Mouse (Mus musculus) myocyte (in vitro differentiated cells): ENCODE measurements around the gene Gm27021. TPM values are rescaled to one million over a fixed set of nuclear protein-coding genes. Genes with fewer than 3 reads are reported as not detected.
A peak's percentile ranks its signal among the peaks of the same experiment; 100 is the strongest.
"Not testable (repeated sequence)": the region's sequence is repeated elsewhere in the genome, so short reads cannot be mapped to it uniquely, and the experiment has no call there.

Experiments
- H3K27me3 ChIP-seq: one replicate; pipeline ENCODE4 v1.6.1; 2011; ENCODE audit not compliant: control insufficient read depth, insufficient read depth, insufficient read length
- H3K36me3 ChIP-seq: one replicate; pipeline ENCODE4 v1.6.1; 2011; ENCODE audit not compliant: control insufficient read depth, insufficient read depth
- H3K4me2 ChIP-seq: one replicate; pipeline ENCODE4 v1.6.1; 2011; ENCODE audit warnings: low read depth, control low read depth
- H3K4me3 ChIP-seq: one replicate; pipeline ENCODE4 v1.5.1; 2011; ENCODE audit warnings: mild to moderate bottlenecking, control low read depth, moderate library complexity
- H3K79me2 ChIP-seq: one replicate; pipeline ENCODE4 v1.6.1; 2011; ENCODE audit not compliant: control insufficient read depth, insufficient read depth
- H3ac ChIP-seq: one replicate; pipeline ENCODE4 v1.6.1; 2011; ENCODE audit not compliant: control insufficient read depth, insufficient read length
- CEBPB ChIP-seq: IDR thresholded peaks from 2 replicates; pipeline ENCODE4 v1.6.1; 2011; ENCODE audit warnings: mild to moderate bottlenecking, moderate library complexity; ENCODE audit not compliant: poor library complexity, insufficient read depth, severe bottlenecking
- E2F4 ChIP-seq: IDR thresholded peaks from one replicate; pipeline ENCODE4 v1.6.1; 2011; ENCODE audit warnings: mild to moderate bottlenecking, control low read depth, moderate library complexity; ENCODE audit not compliant: insufficient read depth
- MAX ChIP-seq: IDR thresholded peaks from one replicate; pipeline ENCODE4 v1.6.1; 2011; ENCODE audit warnings: low read depth, mild to moderate bottlenecking, control low read depth
- MYOD1 ChIP-seq, 3 experiments: IDR thresholded peaks; one replicate each; pipeline ENCODE4 v1.6.1; 2011; ENCODE audit warnings: control low read depth in 2 of 3, low read depth in 2 of 3, mild to moderate bottlenecking in 2 of 3, moderate library complexity in 1 of 3; ENCODE audit not compliant: insufficient read length in 2 of 3, control insufficient read depth in 1 of 3
- MYOG ChIP-seq, 3 experiments: IDR thresholded peaks; one replicate each; pipeline ENCODE4 v1.6.1; 2011; ENCODE audit warnings: control low read depth in 2 of 3, low read depth in 2 of 3, mild to moderate bottlenecking in 2 of 3; ENCODE audit not compliant: insufficient read length in 2 of 3, control insufficient read depth in 1 of 3, insufficient read depth in 1 of 3
- POLR2A ChIP-seq: IDR thresholded peaks from one replicate; pipeline ENCODE4 v1.6.1; 2011; ENCODE audit warnings: low read depth, mild to moderate bottlenecking, control low read depth, moderate library complexity; ENCODE audit not compliant: insufficient read length
- POLR2AphosphoS2 ChIP-seq: IDR thresholded peaks from one replicate; pipeline ENCODE4 v1.6.1; 2011; ENCODE audit warnings: low read depth, control low read depth; ENCODE audit not compliant: insufficient read length
- REST ChIP-seq: IDR thresholded peaks from one replicate; pipeline ENCODE4 v1.6.1; 2011; ENCODE audit warnings: mild to moderate bottlenecking, control low read depth, moderate library complexity; ENCODE audit not compliant: insufficient read depth, insufficient read length
- SRF ChIP-seq: IDR thresholded peaks from one replicate; pipeline ENCODE4 v1.6.1; 2011; ENCODE audit warnings: low read depth; ENCODE audit not compliant: control insufficient read depth, insufficient read length
- TCF12 ChIP-seq: IDR thresholded peaks from one replicate; pipeline ENCODE4 v1.6.1; 2011; ENCODE audit warnings: mild to moderate bottlenecking, control low read depth; ENCODE audit not compliant: poor library complexity, insufficient read depth, severe bottlenecking
- TCF3 ChIP-seq: IDR thresholded peaks from one replicate; pipeline ENCODE4 v1.6.1; 2011; ENCODE audit warnings: low read depth, control low read depth; ENCODE audit not compliant: insufficient read length
- USF1 ChIP-seq: IDR thresholded peaks from one replicate; pipeline ENCODE4 v1.6.1; 2011; ENCODE audit warnings: low read depth, mild to moderate bottlenecking, control low read depth, moderate library complexity
- polyA plus RNA-seq: library from polyadenylated mRNA; unstranded; fragments of >200 nt; fragmentation: generic; extraction: Trizol; gene quantifications from one replicate; pipeline ENCODE4 v1.2.1, GENCODE M21; 2012; ENCODE audit warnings: missing spikeins

The Gm27021 gene
- polyA plus RNA-seq, 1 experiment: 1.9 TPM

- H3K4me3 ChIP-seq: no peak overlapping the region
- TF ChIP-seq USF1: no peak
- TF ChIP-seq POLR2A: no peak
- TF ChIP-seq MYOG (IDR thresholded peaks at IDR 0.05; ENCODE audit: control insufficient read depth in 1 of 3, insufficient read depth in 1 of 3, insufficient read length in 2 of 3, low read depth in 2 of 3): no peak
- TF ChIP-seq TCF3: no peak
- TF ChIP-seq CEBPB: no peak
- no peak for TF ChIP-seq TCF12
- no peak for TF ChIP-seq SRF
- no peak for TF ChIP-seq MYOD1 (IDR thresholded peaks at IDR 0.05; ENCODE audit: control insufficient read depth in 1 of 3, insufficient read length in 2 of 3, low read depth in 2 of 3)
- peaks cover 40% of the 10 kb centered on the region for H3K27me3 ChIP-seq
- no peak overlapping the region for H3K4me2 ChIP-seq
- H3K79me2 ChIP-seq: no peaks in the 10 kb centered on the region
- no peaks in the 10 kb centered on the region for H3K36me3 ChIP-seq
- H3ac ChIP-seq: no peak overlapping the region
Measured at GRCm38 (mm10) chr8:120685591-120685990, 17.7 kb upstream of the Gm27021 start.

- Histone ChIP-seq H3K4me2 (no peak overlapping the region), H3K36me3 (no peaks in the 10 kb centered on the region), H3K79me2 (no peaks in the 10 kb centered on the region), H3K4me3 (no peak overlapping the region), H3ac (no peak overlapping the region), H3K27me3 (peaks cover 36% of the 10 kb centered on the region)
- TF ChIP-seq E2F4 (no peak), TCF3 (no peak), POLR2AphosphoS2 (no peak), MYOD1 (IDR thresholded peaks at IDR 0.05; ENCODE audit: control insufficient read depth in 1 of 3, insufficient read length in 2 of 3, low read depth in 2 of 3) (no peak), REST (no peak), CEBPB (no peak), MAX (no peak), MYOG (IDR thresholded peaks at IDR 0.05; ENCODE audit: control insufficient read depth in 1 of 3, insufficient read depth in 1 of 3, insufficient read length in 2 of 3, low read depth in 2 of 3) (no peak), SRF (no peak), USF1 (no peak), POLR2A (no peak), TCF12 (no peak)
Measured at GRCm38 (mm10) chr8:120685097-120685496, 17.2 kb upstream of the Gm27021 start.

- Histone ChIP-seq H3K36me3 (no peaks in the 10 kb centered on the region), H3K4me2 (no peak overlapping the region), H3K79me2 (no peaks in the 10 kb centered on the region), H3ac (no peak overlapping the region), H3K27me3 (peaks cover 29% of the 10 kb centered on the region), H3K4me3 (no peak overlapping the region)
- TF ChIP-seq POLR2A (no peak), MYOG (IDR thresholded peaks at IDR 0.05; ENCODE audit: control insufficient read depth in 1 of 3, insufficient read depth in 1 of 3, insufficient read length in 2 of 3, low read depth in 2 of 3) (no peak), TCF12 (no peak), SRF (no peak), POLR2AphosphoS2 (no peak), MYOD1 (IDR thresholded peaks at IDR 0.05; ENCODE audit: control insufficient read depth in 1 of 3, insufficient read length in 2 of 3, low read depth in 2 of 3) (no peak), USF1 (no peak), REST (no peak), MAX (no peak), CEBPB (no peak), TCF3 (no peak), E2F4 (no peak)
Measured at GRCm38 (mm10) chr8:120684082-120684481, 16.2 kb upstream of the Gm27021 start.

- Histone ChIP-seq H3K79me2 (no peaks in the 10 kb centered on the region), H3K27me3 (peaks cover 24% of the 10 kb centered on the region), H3K36me3 (no peaks in the 10 kb centered on the region), H3K4me2 (no peak overlapping the region), H3ac (no peak overlapping the region), H3K4me3 (no peak overlapping the region)
- TF ChIP-seq SRF: no peak
- TF ChIP-seq POLR2AphosphoS2: no peak
- TF ChIP-seq POLR2A: no peak
- TF ChIP-seq REST: no peak
- TF ChIP-seq E2F4: no peak
- peak in 1 of 3 experiments; percentile 51 for TF ChIP-seq MYOD1 (IDR thresholded peaks at IDR 0.05; ENCODE audit: control insufficient read depth in 1 of 3, insufficient read length in 2 of 3, low read depth in 2 of 3)
- peak in 2 of 3 experiments; percentile 15 to 18 for TF ChIP-seq MYOG (IDR thresholded peaks at IDR 0.05; ENCODE audit: control insufficient read depth in 1 of 3, insufficient read depth in 1 of 3, insufficient read length in 2 of 3, low read depth in 2 of 3)
- no peak for TF ChIP-seq TCF3
- TF ChIP-seq CEBPB: no peak
Measured at GRCm38 (mm10) chr8:120683602-120684001, 15.7 kb upstream of the Gm27021 start.

- Histone ChIP-seq H3K79me2 (no peaks in the 10 kb centered on the region), H3K36me3 (no peaks in the 10 kb centered on the region), H3ac (no peak overlapping the region), H3K4me3 (no peak overlapping the region), H3K27me3 (peaks cover 1% of the 10 kb centered on the region), H3K4me2 (no peak overlapping the region)
- TF ChIP-seq REST: no peak
- TF ChIP-seq SRF: no peak
- no peak for TF ChIP-seq POLR2A
- TF ChIP-seq MYOG (IDR thresholded peaks at IDR 0.05; ENCODE audit: control insufficient read depth in 1 of 3, insufficient read depth in 1 of 3, insufficient read length in 2 of 3, low read depth in 2 of 3): no peak
- TF ChIP-seq TCF3: no peak
- no peak for TF ChIP-seq MAX
- TF ChIP-seq CEBPB: no peak
- no peak for TF ChIP-seq USF1
- TF ChIP-seq MYOD1 (IDR thresholded peaks at IDR 0.05; ENCODE audit: control insufficient read depth in 1 of 3, insufficient read length in 2 of 3, low read depth in 2 of 3): no peak
- TF ChIP-seq E2F4: no peak
- no peak for TF ChIP-seq POLR2AphosphoS2
- no peak for TF ChIP-seq TCF12
Measured at GRCm38 (mm10) chr8:120681113-120681512, 13.2 kb upstream of the Gm27021 start.

GRCm38 (mm10) chr8:120680405-120680804, 12.5 kb upstream of the Gm27021 start:
- H3K4me3 ChIP-seq, H3K27me3 ChIP-seq, H3ac ChIP-seq, H3K79me2 ChIP-seq, H3K4me2 ChIP-seq, H3K36me3 ChIP-seq: not testable (repeated sequence)
